Mouse (Mus musculus): ENCODE measurements around the gene Pdzrn4. TPM values are rescaled to one million over a fixed set of nuclear protein-coding genes. Genes with fewer than 3 reads are reported as not detected.

Gene Pdzrn4
- polyA plus RNA-seq, 1 experiment from 2014 or later, result not detected

DNA sequence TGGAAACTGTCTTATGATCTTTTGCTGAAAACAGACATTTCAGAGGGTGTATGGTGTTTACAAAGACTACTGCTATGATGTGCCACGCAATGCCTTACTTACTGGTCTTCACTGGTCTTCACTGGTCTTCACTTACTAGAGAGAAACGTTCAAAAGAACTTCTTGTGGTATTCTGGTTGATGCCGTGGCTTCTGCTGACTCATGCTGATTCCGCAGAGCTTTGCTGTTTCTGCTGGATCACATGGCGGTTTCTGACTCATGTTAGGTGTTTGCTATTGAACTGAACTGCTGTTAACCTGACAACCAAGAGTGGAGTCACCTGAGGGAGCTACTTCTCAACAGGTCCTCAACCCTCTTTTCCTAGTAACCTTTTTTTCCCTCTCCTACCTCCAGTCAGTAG is 1.9 kb upstream of the Pdzrn4 start:
- no peak for TF ChIP-seq CTCF (IDR thresholded peaks at IDR 0.05; ENCODE audit: low read depth)
- no peak for TF ChIP-seq EP300 (IDR thresholded peaks at IDR 0.05; ENCODE audit: low read depth)
- H3K4me1 ChIP-seq (ENCODE audit: insufficient read depth), result no peaks in the 10 kb centered on the region
- H3K36me3 ChIP-seq (replicated peaks; ENCODE audit: insufficient read depth, low read length), result no peaks in the 10 kb centered on the region
- no peak overlapping the region for H3K9ac ChIP-seq (replicated peaks)
- 62% methylated on average over 5 of the region's 5 CpGs for WGBS (ENCODE audit: insufficient replicate concordance)
- H3K9me3 ChIP-seq (ENCODE audit: low read length), result no peaks in the 10 kb centered on the region
- peaks cover 23% of the 10 kb centered on the region for H3K27me3 ChIP-seq (ENCODE audit: insufficient read depth, low read length)
- ATAC-seq (no peak), DNase-seq (no peak)
- no peak overlapping the region for H3K4me3 ChIP-seq (ENCODE audit: low read depth, low read length)
- no peak overlapping the region for H3K4me2 ChIP-seq (ENCODE audit: low read depth, low read length)
- H3K27ac ChIP-seq (ENCODE audit: low read depth), result no peak overlapping the region

DNA sequence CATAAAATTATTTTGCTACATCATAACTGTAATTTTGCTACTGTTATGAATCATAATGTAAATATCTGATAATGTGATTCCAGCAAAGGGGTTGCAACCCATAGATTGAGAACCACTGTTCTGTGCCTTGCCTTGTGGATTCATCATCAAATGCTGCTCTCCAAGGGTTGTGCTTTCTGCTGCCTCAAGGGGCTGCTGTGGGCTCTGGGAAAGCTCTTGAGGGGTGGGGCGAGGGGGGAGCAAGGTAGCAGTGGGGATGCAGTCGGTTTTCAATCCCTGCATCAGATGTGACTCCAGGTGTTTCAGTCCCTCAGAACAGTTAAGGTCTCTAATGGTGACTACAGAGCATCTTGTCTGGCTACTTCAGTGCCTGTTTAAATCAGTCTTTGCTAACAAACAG is 2.1 kb downstream of the Pdzrn4 start:
- ATAC-seq, result no peak
- peaks cover 23% of the 10 kb centered on the region for H3K27me3 ChIP-seq (ENCODE audit: insufficient read depth, low read length)

GRCm38 (mm10) chr15:92399278-92399677 is 2.6 kb downstream of the Pdzrn4 start:
- no peak for DNase-seq
- H3K27me3 ChIP-seq (ENCODE audit: insufficient read depth, low read length), result peaks cover 23% of the 10 kb centered on the region
- no peaks in the 10 kb centered on the region for H3K9me3 ChIP-seq (ENCODE audit: low read length)
- ATAC-seq, result no peak
- H3K9ac ChIP-seq (replicated peaks), result no peak overlapping the region
- H3K4me3 ChIP-seq (ENCODE audit: low read depth, low read length), result no peak overlapping the region
- WGBS (ENCODE audit: insufficient replicate concordance), result 71% methylated on average over 5 of the region's 5 CpGs
- no peaks in the 10 kb centered on the region for H3K36me3 ChIP-seq (replicated peaks; ENCODE audit: insufficient read depth, low read length)
- H3K4me1 ChIP-seq (ENCODE audit: insufficient read depth), result no peaks in the 10 kb centered on the region
- no peak overlapping the region for H3K4me2 ChIP-seq (ENCODE audit: low read depth, low read length)
- H3K27ac ChIP-seq (ENCODE audit: low read depth), result no peak overlapping the region
- no peak for TF ChIP-seq CTCF (IDR thresholded peaks at IDR 0.05; ENCODE audit: low read depth)
- no peak for TF ChIP-seq EP300 (IDR thresholded peaks at IDR 0.05; ENCODE audit: low read depth)

More for the DNA sequence above, 2.1 kb downstream of the Pdzrn4 start:
- Histone ChIP-seq H3K9ac (replicated peaks) (no peak overlapping the region), H3K36me3 (replicated peaks; ENCODE audit: insufficient read depth, low read length) (no peaks in the 10 kb centered on the region), H3K27ac (ENCODE audit: low read depth) (no peak overlapping the region), H3K4me2 (ENCODE audit: low read depth, low read length) (no peak overlapping the region), H3K4me3 (ENCODE audit: low read depth, low read length) (no peak overlapping the region), H3K9me3 (ENCODE audit: low read length) (no peaks in the 10 kb centered on the region), H3K4me1 (ENCODE audit: insufficient read depth) (no peaks in the 10 kb centered on the region)
- no peak for DNase-seq
- 40% methylated on average over 2 of the region's 2 CpGs for WGBS (ENCODE audit: insufficient replicate concordance)
- TF ChIP-seq EP300 (IDR thresholded peaks at IDR 0.05; ENCODE audit: low read depth), result no peak
- TF ChIP-seq CTCF (IDR thresholded peaks at IDR 0.05; ENCODE audit: low read depth), result no peak

- WGBS (ENCODE audit: insufficient replicate concordance), result 62% methylated on average over 6 of the region's 6 CpGs
- H3K27me3 ChIP-seq (ENCODE audit: insufficient read depth, low read length), result peaks cover 20% of the 10 kb centered on the region
- no peaks in the 10 kb centered on the region for H3K9me3 ChIP-seq (ENCODE audit: low read length)
- ATAC-seq, result no peak
- DNase-seq, result no peak
- no peak overlapping the region for H3K9ac ChIP-seq (replicated peaks)
- TF ChIP-seq EP300 (IDR thresholded peaks at IDR 0.05; ENCODE audit: low read depth) (no peak), CTCF (IDR thresholded peaks at IDR 0.05; ENCODE audit: low read depth) (no peak)
- H3K4me1 ChIP-seq (ENCODE audit: insufficient read depth), result no peaks in the 10 kb centered on the region
- H3K4me3 ChIP-seq (ENCODE audit: low read depth, low read length), result no peak overlapping the region
- H3K27ac ChIP-seq (ENCODE audit: low read depth), result no peak overlapping the region
- no peaks in the 10 kb centered on the region for H3K36me3 ChIP-seq (replicated peaks; ENCODE audit: insufficient read depth, low read length)
- H3K4me2 ChIP-seq (ENCODE audit: low read depth, low read length), result no peak overlapping the region
These were observed 4.9 kb downstream of the Pdzrn4 start for GRCm38 (mm10) chr15:92401554-92401953.

- TF ChIP-seq CTCF (IDR thresholded peaks at IDR 0.05; ENCODE audit: low read depth) (no peak), EP300 (IDR thresholded peaks at IDR 0.05; ENCODE audit: low read depth) (no peak)
- Histone ChIP-seq H3K9me3 (ENCODE audit: low read length) (no peaks in the 10 kb centered on the region), H3K9ac (replicated peaks) (no peak overlapping the region), H3K36me3 (replicated peaks; ENCODE audit: insufficient read depth, low read length) (no peaks in the 10 kb centered on the region), H3K4me3 (ENCODE audit: low read depth, low read length) (no peak overlapping the region), H3K27me3 (ENCODE audit: insufficient read depth, low read length) (no peaks in the 10 kb centered on the region), H3K4me2 (ENCODE audit: low read depth, low read length) (no peak overlapping the region), H3K4me1 (ENCODE audit: insufficient read depth) (no peaks in the 10 kb centered on the region), H3K27ac (ENCODE audit: low read depth) (no peak overlapping the region)
- ATAC-seq (no peak), DNase-seq (no peak)
- WGBS (ENCODE audit: insufficient replicate concordance), result 26% methylated on average over 4 of the region's 4 CpGs
These were observed 18.6 kb downstream of the Pdzrn4 start for GRCm38 (mm10) chr15:92415323-92415722.

DNA sequence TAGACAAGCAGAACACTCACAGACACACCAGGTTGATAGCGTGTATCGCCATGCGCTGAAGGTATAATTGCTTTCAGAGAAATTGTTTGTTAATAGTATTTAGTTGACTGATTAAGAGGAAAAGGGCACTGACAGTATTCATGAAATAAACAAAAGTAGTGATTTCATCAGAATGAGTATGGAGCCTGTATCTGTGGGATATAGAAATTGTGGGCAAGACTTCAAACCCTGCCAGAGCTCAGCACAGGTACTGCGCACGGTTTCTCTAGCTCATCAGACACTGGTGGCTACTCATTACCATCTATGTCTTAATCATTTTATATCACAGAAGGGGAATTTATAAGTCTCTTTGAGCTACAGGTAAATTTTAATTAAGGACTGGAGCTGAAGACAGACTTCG is 19.5 kb downstream of the Pdzrn4 start:
- TF ChIP-seq CTCF (IDR thresholded peaks at IDR 0.05; ENCODE audit: low read depth) (no peak), EP300 (IDR thresholded peaks at IDR 0.05; ENCODE audit: low read depth) (no peak)
- H3K9me3 ChIP-seq (ENCODE audit: low read length), result no peaks in the 10 kb centered on the region
- H3K4me1 ChIP-seq (ENCODE audit: insufficient read depth), result no peaks in the 10 kb centered on the region
- no peaks in the 10 kb centered on the region for H3K36me3 ChIP-seq (replicated peaks; ENCODE audit: insufficient read depth, low read length)
- H3K27ac ChIP-seq (ENCODE audit: low read depth), result no peak overlapping the region
- ATAC-seq, result no peak
- 86% methylated on average over 6 of the region's 6 CpGs for WGBS (ENCODE audit: insufficient replicate concordance)
- no peak overlapping the region for H3K9ac ChIP-seq (replicated peaks)
- DNase-seq, result no peak
- H3K4me3 ChIP-seq (ENCODE audit: low read depth, low read length), result no peak overlapping the region
- H3K27me3 ChIP-seq (ENCODE audit: insufficient read depth, low read length), result no peaks in the 10 kb centered on the region
- H3K4me2 ChIP-seq (ENCODE audit: low read depth, low read length), result no peak overlapping the region

DNA sequence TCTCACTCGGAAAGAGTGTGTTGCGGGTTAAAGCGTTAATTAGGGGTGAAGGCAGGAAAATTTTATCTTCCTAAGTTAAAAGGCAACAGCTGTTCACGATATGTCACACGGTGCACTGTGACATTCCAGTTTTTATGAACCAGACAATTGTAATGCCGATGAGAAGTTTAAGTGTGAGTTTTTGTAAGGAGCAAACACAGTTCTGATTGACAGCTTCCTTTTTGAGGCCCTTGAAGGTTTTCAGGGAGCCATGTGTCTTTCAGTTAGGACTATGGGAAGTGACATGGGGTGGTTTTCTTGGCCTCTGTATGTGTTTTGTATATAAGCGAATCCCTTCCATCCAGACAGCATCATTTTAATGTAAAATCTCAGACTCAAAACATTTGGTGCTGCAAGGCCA is 20.0 kb downstream of the Pdzrn4 start:
- 70% methylated on average over 7 of the region's 7 CpGs for WGBS (ENCODE audit: insufficient replicate concordance)
- Histone ChIP-seq H3K27ac (ENCODE audit: low read depth) (no peak overlapping the region), H3K36me3 (replicated peaks; ENCODE audit: insufficient read depth, low read length) (no peaks in the 10 kb centered on the region), H3K9ac (replicated peaks) (no peak overlapping the region), H3K4me2 (ENCODE audit: low read depth, low read length) (no peak overlapping the region), H3K4me1 (ENCODE audit: insufficient read depth) (no peaks in the 10 kb centered on the region), H3K9me3 (ENCODE audit: low read length) (no peaks in the 10 kb centered on the region), H3K4me3 (ENCODE audit: low read depth, low read length) (no peak overlapping the region), H3K27me3 (ENCODE audit: insufficient read depth, low read length) (no peaks in the 10 kb centered on the region)
- ATAC-seq, result no peak
- no peak for DNase-seq
- TF ChIP-seq CTCF (IDR thresholded peaks at IDR 0.05; ENCODE audit: low read depth) (no peak), EP300 (IDR thresholded peaks at IDR 0.05; ENCODE audit: low read depth) (no peak)
